ENCODE assay signal across 11 mouse cellular contexts in the genomic region with DNA sequence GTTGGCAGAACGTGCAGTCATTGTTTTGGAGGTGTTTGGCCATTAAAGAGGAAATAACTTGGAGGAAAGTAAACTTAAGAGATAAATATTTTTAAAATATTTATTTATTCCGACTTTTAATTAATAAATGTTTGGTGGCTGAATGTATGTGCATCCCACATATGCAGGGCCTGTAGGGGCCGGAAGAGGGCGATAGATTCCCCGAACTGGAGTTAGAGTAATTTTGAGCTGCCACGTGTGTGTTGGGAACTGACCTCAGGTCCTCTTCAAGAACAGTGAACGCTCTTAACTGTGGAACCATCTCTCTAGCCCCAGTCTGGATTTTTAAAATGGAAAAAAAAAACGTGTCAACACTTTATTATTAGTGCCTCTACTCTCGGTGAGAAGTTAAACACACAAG. TPM values are rescaled to one million over a fixed set of nuclear protein-coding genes. Genes with fewer than 3 reads are reported as not detected.
DNase-seq lines count a peak whose midpoint lies in the region; ATAC-seq lines count a peak whose summit lies in the region.
"Had no signal": no experiment of that assay in that cellular context is flagged by ENCODE, and none has a peak within 500 bp of the region (broad histone marks: within the 10 kb centered on the region; RNA-seq: fewer than 3 reads in every experiment).

No protein-coding gene starts in this region.

- no peaks in the 10 kb centered on the region for H3K9me3 ChIP-seq in forebrain, embryonic 16.5 days (ENCODE audit: control insufficient read depth, low read length)
- H3K9me3 ChIP-seq in forebrain, embryonic 10.5 days, result no peaks in the 10 kb centered on the region
- H3K9me3 ChIP-seq in lung, embryonic 15.5 days, result no peaks in the 10 kb centered on the region
- H3K9me3 ChIP-seq in embryonic facial prominence, embryonic 14.5 days (ENCODE audit: control insufficient read depth, low read length), result no peaks in the 10 kb centered on the region
- H3K9me3 ChIP-seq in megakaryocyte, embryonic 14.5 days, result peaks cover 3% of the 10 kb centered on the region

- no peak for DNase-seq in forebrain, embryonic 10.5 days (ENCODE audit: extremely low spot score, low spot score)
- DNase-seq in lung, postnatal 25 days (ENCODE audit: low spot score), result no peak
- DNase-seq in embryonic facial prominence, embryonic 14.5 days (ENCODE audit: low spot score), result no peak
- no peak for DNase-seq in B cell, adult 2 months

- H3K4me1 ChIP-seq in forebrain, embryonic 16.5 days (replicated peaks; ENCODE audit: control insufficient read depth, insufficient read depth, low read length), result peaks cover 5% of the 10 kb centered on the region
- peaks cover 22% of the 10 kb centered on the region for H3K4me1 ChIP-seq in forebrain, embryonic 10.5 days
- peaks cover 19% of the 10 kb centered on the region for H3K4me1 ChIP-seq in lung, embryonic 15.5 days
- peaks cover 7% of the 10 kb centered on the region for H3K4me1 ChIP-seq in embryonic facial prominence, embryonic 14.5 days (ENCODE audit: control insufficient read depth, insufficient read depth, low read length)
- H3K4me1 ChIP-seq in megakaryocyte, embryonic 14.5 days, result peaks cover 27% of the 10 kb centered on the region

- no peak overlapping the region for H3K27ac ChIP-seq in forebrain, embryonic 16.5 days (ENCODE audit: low read length)
- no peak overlapping the region for H3K27ac ChIP-seq in forebrain, embryonic 10.5 days
- no peak overlapping the region for H3K27ac ChIP-seq in lung, embryonic 15.5 days
- no peak overlapping the region for H3K27ac ChIP-seq in embryonic facial prominence, embryonic 14.5 days (replicated peaks; ENCODE audit: low read depth, low read length)
- H3K27ac ChIP-seq: macrophage had no signal

- H3K4me2 ChIP-seq in forebrain, embryonic 16.5 days (ENCODE audit: low read length), result 0 out of 2 replicates have a peak overlapping the region, but pooled peaks have one; percentile 22
- H3K4me2 ChIP-seq in lung, embryonic 15.5 days, result peak overlapping the region; percentile 38
- H3K4me2 ChIP-seq in embryonic facial prominence, embryonic 14.5 days (ENCODE audit: low read depth, low read length), result peak overlapping the region; percentile 41

- 45% methylated on average over 9 of the region's 9 CpGs for WGBS in forebrain, embryonic 16.5 days
- 50% methylated on average over 9 of the region's 9 CpGs for WGBS in forebrain, embryonic 10.5 days
- 44% methylated on average over 9 of the region's 9 CpGs for WGBS in lung, embryonic 15.5 days
- 49% methylated on average over 9 of the region's 9 CpGs for WGBS in embryonic facial prominence, embryonic 14.5 days

- ATAC-seq in forebrain, embryonic 16.5 days, result no peak
- ATAC-seq in lung, embryonic 15.5 days (ENCODE audit: borderline replicate concordance, extremely low read depth, low FRiP score, low TSS enrichment), result no peak
- ATAC-seq in embryonic facial prominence, embryonic 14.5 days (ENCODE audit: low read depth), result no peak
- no peak for ATAC-seq in erythroid progenitor cell, adult 5-6 weeks (replicated peaks; ENCODE audit: low FRiP score, poor library complexity, severe bottlenecking)

- H3K9ac ChIP-seq in forebrain, embryonic 16.5 days (replicated peaks; ENCODE audit: low read depth, low read length), result no peak overlapping the region
- no peak overlapping the region for H3K9ac ChIP-seq in lung, embryonic 15.5 days
- H3K9ac ChIP-seq in embryonic facial prominence, embryonic 14.5 days (ENCODE audit: low read depth, low read length), result no peak overlapping the region

- no peaks in the 10 kb centered on the region for H3K36me3 ChIP-seq in forebrain, embryonic 16.5 days (ENCODE audit: control insufficient read depth, insufficient read depth)
- no peaks in the 10 kb centered on the region for H3K36me3 ChIP-seq in forebrain, embryonic 10.5 days (replicated peaks)
- H3K36me3 ChIP-seq in lung, embryonic 15.5 days, result no peaks in the 10 kb centered on the region
- no peaks in the 10 kb centered on the region for H3K36me3 ChIP-seq in embryonic facial prominence, embryonic 14.5 days (ENCODE audit: control insufficient read depth, insufficient read depth, low read length)
- H3K36me3 ChIP-seq in megakaryocyte, embryonic 14.5 days (replicated peaks; ENCODE audit: low read length), result no peaks in the 10 kb centered on the region

- H3K4me3 ChIP-seq in forebrain, embryonic 16.5 days (replicated peaks; ENCODE audit: low read length), result no peak overlapping the region
- H3K4me3 ChIP-seq in forebrain, embryonic 10.5 days, result no peak overlapping the region; the same call in 1 of the 2 replicates
- no peak overlapping the region for H3K4me3 ChIP-seq in lung, embryonic 15.5 days
- no peak overlapping the region for H3K4me3 ChIP-seq in embryonic facial prominence, embryonic 14.5 days (ENCODE audit: low read depth, low read length)
- H3K4me3 ChIP-seq in megakaryocyte, embryonic 14.5 days (replicated peaks), result peak overlapping the region; percentile 89

- peaks cover 2% of the 10 kb centered on the region; the same call in 1 of the 2 replicates for H3K27me3 ChIP-seq in forebrain, embryonic 16.5 days (replicated peaks; ENCODE audit: control insufficient read depth, insufficient read depth, low read length)
- H3K27me3 ChIP-seq in forebrain, embryonic 10.5 days (ENCODE audit: poor library complexity, severe bottlenecking), result peaks cover 10% of the 10 kb centered on the region; the same call in 1 of the 2 replicates
- no peaks in the 10 kb centered on the region for H3K27me3 ChIP-seq in lung, embryonic 15.5 days
- no peaks in the 10 kb centered on the region for H3K27me3 ChIP-seq in embryonic facial prominence, embryonic 14.5 days (replicated peaks; ENCODE audit: control insufficient read depth, insufficient read depth, low read length)
- peaks cover 28% of the 10 kb centered on the region for H3K27me3 ChIP-seq in megakaryocyte, embryonic 14.5 days (replicated peaks)

RNA-seq across cellular contexts. Expression of gene Smbd1, which starts 3.1 kb away (rescaled TPM):
- not detected in 2 replicates for polyA plus RNA-seq in forebrain, embryonic 16.5 days (2015; fragmentation: Nextera tagmentation; extraction: Ambion mirVana)
- not detected in 2 replicates for polyA plus RNA-seq in forebrain, embryonic 10.5 days (2016; fragmentation: Nextera tagmentation; extraction: Ambion mirVana)
- not detected in 2 replicates for polyA plus RNA-seq in lung, embryonic 15.5 days (2015; fragmentation: Nextera tagmentation; extraction: Ambion mirVana)
- polyA plus RNA-seq in embryonic facial prominence, embryonic 14.5 days (2014; fragmentation: Nextera tagmentation; extraction: Ambion mirVana), result not detected in 2 replicates
- polyA plus RNA-seq in megakaryocyte, embryonic 14.5 days (2012; ENCODE audit: insufficient read depth, low replicate concordance), result not detected in 2 replicates
- not detected in 2 replicates for total RNA-seq in erythroid progenitor cell, adult 5-6 weeks (2015; ENCODE audit: low replicate concordance)
- total RNA-seq in erythroid progenitor cell, adult 5-6 weeks (2017; ENCODE audit: low replicate concordance), result not detected in 2 replicates
- total RNA-seq: common myeloid progenitor, adult 5-6 weeks; heart, postnatal 14 days had no signal
- polyA plus RNA-seq: macrophage had no signal

RNA-seq across cellular contexts. Expression of gene Muc20, which starts 16.1 kb away (rescaled TPM):
- polyA plus RNA-seq in forebrain, embryonic 16.5 days (2015; fragmentation: Nextera tagmentation; extraction: Ambion mirVana), result not detected in 2 replicates
- not detected in 2 replicates for polyA plus RNA-seq in forebrain, embryonic 10.5 days (2016; fragmentation: Nextera tagmentation; extraction: Ambion mirVana)
- polyA plus RNA-seq in lung, embryonic 15.5 days (2015; fragmentation: Nextera tagmentation; extraction: Ambion mirVana), result 0.04 and 0.09 TPM in 2 replicates
- 0.43 and 0.79 TPM in 2 replicates for polyA plus RNA-seq in embryonic facial prominence, embryonic 14.5 days (2014; fragmentation: Nextera tagmentation; extraction: Ambion mirVana)
- not detected in 2 replicates for polyA plus RNA-seq in megakaryocyte, embryonic 14.5 days (2012; ENCODE audit: insufficient read depth, low replicate concordance)
- total RNA-seq in erythroid progenitor cell, adult 5-6 weeks (2015; ENCODE audit: low replicate concordance), result not detected in 2 replicates
- not detected in 2 replicates for total RNA-seq in erythroid progenitor cell, adult 5-6 weeks (2017; ENCODE audit: low replicate concordance)
- total RNA-seq: common myeloid progenitor, adult 5-6 weeks had no signal
- polyA plus RNA-seq: macrophage had no signal
